Mouse (Mus musculus) frontal cortex, postnatal 36 days (tissue): ENCODE results near the gene Iqcf1.

Experiments used
- DNase-seq, 2 experiments: peaks; one replicate each; pipeline ENCODE4 v3.0.0; 2022; ENCODE audit warnings: low spot score in 2 of 2

Iqcf1 gene

DNA sequence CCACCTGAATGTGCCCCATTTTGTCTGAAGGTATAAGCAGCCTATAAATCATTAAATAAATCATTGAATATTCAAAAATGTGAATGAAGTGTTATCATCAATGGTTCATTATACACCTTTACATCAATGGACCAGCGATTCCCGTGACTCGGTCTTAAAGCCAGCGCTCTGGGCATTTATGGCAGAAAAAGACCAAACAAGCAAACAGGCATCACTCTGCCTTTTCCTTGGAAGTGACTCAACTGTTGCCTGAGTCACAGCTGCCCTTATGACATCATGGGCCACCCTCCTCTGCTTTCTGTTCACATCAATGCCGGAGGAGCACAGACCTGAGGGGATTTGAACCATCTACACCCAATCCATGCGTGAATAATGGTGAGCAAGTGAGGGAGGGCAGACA, at the start of gene Iqcf1:
Gene Iqcf1 (plus strand): TSS at position 301 of the 400 bp plus-strand sequence.
- DNase-seq, result no peak

DNA sequence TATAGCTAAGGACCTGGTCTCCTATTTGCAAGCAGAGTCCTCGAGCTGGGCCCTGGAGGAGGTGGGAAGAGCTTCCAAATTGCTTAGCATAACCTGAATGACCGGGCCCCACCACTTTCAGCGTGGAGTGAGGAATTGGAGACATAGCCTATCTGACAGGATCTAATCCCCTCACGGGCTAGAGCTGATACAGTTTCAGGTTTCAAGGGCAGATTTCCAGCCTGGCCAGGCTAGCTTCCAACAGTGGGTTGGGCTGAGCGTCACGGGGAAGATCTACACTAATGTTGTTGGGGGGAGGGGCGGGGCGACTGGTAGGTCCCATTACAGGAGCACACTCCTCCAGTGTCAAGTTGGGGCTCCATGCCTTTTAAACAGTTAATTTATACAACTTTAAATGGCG, 49.1 kb upstream of the Iqcf1 start:
- DNase-seq, result no peak

DNA sequence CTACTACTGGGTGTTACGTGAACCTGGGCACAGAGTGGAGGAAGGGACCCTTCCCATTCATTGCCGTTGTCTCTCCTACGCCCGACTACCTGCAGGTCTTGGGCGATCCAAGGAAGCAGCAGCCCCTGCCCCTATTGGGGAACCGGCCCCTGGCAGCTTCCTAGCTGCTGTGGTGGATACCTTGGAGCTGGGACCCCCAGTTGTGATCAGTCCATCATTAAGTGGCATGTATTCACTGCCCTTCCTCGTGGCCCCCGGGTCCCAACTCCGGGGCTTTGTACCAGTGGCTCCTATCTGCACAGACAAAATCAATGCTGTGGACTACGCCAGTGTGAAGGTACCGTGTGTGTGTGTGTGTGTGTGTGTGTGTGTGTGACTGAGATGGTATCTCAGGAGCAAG, 48.5 kb upstream of the Iqcf1 start:
- DNase-seq, result no peak

DNA sequence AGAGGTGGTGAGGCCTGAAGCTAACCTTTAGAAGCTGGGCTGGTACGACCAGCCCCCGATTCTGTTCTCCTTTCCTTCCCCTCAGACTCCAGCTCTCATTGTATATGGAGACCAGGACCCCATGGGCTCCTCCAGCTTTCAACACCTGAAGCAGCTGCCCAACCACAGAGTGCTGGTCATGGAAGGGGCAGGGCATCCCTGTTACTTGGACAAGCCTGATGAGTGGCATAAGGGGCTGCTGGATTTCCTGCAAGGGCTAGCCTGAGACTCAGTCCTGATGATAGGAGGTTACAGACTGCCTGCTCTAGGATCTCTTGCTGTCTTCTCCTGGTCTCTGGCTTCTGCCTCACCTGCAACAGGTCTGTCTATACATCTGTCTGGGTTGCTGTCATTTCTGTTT, 47.9 kb upstream of the Iqcf1 start:
- no peak for DNase-seq

DNA sequence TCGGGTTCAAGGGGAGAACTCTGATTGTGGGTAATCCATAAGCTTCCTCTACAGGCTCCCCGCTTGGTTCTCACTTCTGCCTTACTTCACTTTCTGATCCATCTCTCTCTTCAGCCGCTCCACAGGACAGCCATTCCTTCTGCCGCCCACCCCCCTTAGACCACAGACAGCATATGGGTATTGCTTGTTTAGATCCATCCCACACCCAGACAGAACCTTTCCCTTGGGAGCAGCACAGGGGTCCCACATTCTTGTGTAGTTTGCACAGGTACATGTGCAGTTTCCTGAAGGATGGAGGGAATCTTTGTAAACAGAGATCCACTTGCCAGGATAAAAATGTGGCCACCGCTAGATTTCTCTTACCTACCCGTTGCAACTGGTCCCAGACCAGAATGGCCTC, 47.4 kb upstream of the Iqcf1 start:
- DNase-seq, result no peak

DNA sequence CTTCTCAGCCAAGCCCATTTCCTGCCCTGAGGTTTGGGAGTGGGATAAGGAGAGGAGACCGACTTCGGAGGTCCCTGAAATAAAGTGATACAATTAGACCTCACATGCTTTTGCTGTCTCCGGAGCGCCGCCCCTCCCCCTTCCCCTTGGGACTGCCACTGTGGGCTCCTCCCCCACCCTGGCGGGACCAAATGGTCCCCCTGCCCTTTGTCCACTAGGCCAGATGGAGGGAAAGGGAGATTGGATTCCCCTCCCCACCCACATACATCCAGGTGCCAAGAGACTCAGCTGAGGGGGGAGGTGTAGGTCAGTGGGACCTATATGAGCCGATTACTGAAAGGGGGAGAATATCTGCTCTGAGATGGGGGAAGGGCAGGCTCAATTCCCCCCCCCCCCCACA, 46.9 kb upstream of the Iqcf1 start:
- DNase-seq, result no peak

DNA sequence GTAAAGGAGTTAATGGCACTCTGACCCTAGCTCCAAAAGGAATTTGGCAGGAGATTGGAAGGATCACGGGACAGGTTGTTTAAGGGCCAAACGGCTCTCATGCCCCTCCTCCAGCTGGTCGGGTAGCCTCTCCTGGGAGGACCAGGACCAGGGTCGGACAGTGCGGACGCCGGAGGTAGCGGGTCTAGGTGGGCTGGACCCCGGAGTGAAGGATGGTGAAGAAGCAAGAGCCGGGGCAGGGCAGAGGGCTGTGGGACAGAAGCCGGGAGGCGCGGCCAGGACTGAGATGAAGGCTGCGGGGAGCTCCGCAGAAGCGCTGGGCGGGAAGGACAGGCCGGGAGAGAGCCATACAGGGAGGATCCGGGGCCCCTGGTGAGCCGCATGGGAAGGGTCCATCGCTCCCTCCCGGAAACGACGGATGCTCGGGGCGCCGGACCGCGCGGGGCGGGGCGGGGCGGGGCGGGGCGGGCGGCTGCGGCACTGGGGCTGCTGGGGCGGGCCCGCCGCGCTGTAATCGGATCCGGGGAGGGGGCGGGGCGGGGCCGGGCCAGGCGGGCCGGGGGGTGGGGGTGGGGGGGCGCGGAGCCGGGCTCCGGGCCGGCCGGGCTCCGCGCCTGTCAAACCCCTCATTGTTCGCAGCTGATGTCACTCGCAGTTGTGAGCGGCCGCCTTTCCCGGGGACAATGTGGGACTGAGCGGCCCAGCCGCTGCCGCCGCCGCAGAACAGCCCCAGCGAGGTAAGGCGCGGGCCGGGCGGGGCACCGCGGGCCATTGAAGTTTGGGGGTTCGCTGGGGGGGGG, 46.3 kb upstream of the Iqcf1 start, which contains the start of gene Pcbp4:
Gene Pcbp4 (plus strand): TSS at position 21 of the 800 bp plus-strand sequence.
- DNase-seq, result peak in 1 of 2 experiments; percentile 38

DNA sequence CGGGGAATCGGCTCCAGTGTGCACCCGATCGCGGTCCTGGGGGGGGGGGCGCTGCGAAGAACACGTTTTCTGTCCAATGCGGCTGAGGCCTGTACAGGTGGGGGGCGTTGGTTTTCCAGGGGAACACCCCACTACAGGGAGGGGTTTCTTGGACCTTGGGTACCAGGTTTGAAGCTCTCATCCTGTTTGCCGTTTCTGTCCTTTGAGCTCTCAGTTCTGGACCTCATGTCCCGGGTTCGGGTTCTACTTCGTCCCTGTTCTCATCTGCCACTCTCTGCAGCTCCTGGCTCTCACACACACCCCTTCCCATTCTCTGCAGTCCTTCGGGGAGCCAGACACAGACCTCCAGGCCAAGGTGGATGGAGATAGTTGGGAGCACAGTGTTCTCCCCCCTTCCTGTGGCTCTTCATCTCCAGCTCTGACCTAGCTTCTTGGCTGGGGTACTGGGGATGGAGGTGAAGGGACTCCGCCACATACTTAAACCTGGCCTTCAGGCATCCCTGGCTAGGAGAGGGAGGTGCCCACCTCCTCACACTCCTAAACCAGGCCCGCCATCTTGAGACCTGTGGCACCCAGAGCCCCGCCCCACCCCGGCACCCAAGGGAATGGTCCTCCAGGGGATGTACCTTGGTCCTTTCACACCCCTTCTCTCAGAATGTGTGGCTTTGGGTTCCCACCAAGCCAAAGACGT, 45.6 kb upstream of the Iqcf1 start:
- DNase-seq, result peak in 1 of 2 experiments; percentile 31

DNA sequence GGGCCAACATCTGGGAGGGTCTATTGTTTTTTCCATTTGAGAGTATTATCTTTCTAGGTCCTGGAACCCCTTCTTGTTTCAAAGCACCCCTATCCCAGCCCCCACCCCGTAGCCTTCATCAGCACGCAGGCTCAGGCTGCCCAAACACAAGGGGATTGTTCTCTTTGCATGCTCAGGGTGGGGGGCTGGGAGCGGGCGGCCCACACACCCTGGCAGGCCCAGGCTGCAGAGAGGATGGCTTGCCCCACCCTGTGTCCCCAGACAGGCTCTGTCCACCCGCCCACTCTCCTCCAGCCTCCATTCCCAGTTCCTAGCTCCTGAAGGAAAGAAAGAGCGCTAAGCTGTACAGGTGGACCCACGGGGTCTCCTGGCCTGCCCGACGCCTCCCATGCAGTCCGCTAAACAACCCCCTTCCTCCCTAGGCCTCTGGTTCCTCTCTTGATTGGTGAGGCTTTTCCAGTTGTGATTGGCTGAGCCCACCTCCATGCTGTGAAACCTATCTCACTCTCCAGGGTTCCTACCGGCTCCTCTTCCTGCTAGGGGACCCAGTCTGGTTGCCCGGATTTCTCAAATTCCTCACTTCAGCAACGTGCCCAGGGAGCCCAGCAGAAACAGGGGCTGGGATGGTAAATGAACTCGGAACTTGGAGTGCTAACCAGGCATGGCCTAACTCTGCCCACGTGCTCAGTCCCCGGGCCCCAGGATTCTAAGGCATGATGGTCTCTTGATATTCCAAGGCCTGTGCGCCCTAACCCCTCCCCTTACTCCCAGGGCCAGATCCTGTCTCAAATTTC, 44.7 kb upstream of the Iqcf1 start:
- DNase-seq, result peak in 1 of 2 experiments; percentile 50

DNA sequence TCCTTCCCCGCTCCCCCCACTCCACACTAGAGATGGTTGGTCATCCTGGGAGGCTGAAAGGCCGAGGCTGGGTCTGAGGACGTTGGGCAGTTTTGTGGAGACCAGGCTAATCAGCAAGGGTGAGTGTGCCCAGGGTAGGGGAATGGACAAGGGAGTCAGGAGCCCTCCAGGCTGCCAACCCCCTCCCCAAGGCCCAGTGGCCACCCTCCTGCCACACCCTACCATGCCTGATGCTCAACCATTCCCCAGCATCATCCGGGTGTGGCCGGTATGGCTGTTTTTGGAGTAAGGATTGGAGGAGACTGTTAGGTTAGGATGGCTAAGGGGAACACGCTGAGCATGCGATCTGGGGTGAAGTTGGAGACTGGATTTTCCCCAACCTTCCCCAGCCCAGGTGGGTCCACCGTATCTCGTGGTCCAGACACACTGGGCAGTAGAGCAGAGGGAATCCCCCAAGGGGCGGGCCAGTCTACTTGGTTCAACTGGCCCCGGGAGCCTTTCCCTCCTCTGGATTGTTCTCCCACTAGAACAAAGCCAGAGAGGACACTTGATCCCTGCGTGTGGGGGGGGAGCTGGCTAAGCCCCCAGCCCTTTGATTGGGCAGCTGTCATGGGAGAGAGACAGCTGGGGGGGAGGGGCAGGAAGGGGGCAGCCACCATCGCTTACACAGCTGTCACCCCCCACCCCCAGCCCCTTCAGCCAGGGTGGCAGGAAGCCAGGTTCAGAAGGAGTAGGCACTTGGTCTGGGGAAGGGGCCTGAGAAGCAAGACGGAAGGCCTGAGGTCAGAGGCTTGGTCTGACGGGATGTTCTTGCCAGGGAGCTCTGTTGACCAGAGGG, 43.2 kb upstream of the Iqcf1 start:
- no peak for DNase-seq

DNA sequence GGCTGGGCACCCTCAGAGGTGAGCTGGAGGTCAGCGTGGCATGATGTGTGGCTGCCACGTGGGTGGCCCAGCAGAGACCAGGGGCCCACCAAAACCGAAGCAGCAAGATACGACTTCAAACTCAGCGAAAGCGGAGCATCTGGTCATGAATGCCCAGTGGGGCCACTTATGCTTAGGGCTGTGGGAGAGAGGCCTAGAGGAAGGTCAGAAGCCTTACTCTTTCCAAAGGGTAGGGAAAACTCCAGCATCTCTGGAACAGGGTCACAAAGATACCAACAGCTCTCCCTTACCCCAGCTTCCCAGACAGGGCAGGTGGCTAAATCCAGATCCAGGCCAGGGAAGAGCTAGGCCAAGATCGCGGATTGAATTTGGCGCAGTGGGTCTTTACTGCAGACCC, 42.6 kb upstream of the Iqcf1 start:
- DNase-seq, result no peak

DNA sequence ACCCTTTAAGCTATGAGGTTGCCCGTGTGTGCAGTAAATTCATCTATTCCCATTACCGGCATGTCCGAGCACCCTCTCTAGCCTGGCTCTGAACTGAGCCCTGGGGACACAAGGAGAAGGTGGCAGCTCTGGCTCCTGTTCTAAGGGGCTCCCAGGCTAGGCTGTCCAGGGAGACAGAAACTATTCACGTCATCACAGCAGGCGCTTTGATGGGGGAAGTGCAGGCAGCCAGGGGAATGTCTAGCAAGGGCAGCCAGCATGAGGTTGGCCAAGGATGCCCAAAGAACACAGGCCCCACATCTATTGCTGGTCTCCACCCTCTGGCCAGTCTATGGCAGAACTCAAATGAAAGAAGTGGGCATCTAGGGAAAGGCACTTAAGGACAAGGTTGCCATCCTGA, 41.8 kb upstream of the Iqcf1 start:
- no peak for DNase-seq

DNA sequence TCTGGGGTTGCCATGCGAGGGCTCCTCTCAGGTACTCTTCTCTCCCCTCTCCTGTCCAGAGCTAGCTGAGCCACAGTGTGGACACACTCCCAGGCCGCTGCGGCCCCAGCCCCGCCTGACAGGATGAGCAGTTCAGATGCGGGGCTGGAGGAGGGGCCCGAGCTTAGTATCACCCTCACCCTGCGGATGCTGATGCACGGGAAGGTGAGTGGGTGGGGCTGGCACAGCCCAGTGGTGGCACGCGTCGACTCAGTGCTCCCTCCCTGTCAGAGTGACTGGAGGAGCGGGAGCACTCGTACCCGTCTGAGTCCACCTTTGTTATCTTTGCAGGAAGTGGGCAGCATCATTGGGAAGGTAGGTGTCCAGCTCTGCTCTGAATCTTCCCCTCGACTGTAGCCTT, 39.8 kb upstream of the Iqcf1 start:
- no peak for DNase-seq

DNA sequence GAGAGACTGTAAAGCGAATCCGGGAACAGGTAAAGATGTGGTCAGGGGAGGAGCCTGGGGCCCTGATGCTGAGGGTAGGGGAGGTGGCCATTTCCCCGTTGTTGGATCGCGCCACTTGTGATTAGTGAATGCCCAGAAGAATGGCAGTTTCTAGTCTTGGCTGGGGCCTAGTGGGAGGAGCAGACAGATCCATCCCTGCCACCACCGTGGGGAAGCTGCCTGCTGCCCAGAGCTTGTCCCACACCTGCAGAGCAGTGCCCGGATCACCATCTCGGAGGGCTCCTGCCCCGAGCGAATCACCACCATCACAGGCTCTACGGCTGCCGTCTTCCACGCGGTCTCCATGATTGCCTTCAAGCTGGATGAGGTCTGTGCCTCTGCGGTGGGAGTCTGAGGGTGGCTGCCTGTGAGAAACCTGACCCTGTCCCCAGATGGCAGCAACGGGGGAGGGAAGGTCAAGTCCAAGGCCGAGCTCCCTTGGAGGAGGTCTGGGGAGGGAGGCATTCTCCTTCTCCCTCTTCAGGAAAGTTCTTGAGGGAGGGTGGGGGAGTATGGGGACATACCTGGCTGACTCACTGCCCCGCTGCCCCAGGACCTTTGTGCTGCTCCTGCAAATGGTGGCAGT, 39.3 kb upstream of the Iqcf1 start:
- DNase-seq, result no peak

DNA sequence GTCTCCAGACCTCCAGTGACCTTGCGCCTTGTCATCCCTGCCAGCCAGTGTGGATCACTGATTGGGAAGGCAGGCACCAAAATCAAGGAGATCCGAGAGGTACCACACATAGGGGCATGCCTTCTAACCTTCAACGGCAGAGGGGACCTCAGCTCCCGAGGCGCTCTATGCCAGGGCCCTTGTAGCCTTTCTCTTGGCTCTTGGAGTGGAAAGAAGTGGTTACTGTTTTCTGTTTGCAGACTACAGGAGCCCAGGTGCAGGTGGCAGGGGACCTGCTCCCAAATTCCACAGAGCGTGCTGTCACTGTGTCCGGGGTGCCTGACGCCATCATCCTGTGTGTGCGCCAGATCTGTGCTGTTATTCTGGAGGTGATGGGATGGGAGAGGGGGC, 38.7 kb upstream of the Iqcf1 start:
- no peak for DNase-seq

DNA sequence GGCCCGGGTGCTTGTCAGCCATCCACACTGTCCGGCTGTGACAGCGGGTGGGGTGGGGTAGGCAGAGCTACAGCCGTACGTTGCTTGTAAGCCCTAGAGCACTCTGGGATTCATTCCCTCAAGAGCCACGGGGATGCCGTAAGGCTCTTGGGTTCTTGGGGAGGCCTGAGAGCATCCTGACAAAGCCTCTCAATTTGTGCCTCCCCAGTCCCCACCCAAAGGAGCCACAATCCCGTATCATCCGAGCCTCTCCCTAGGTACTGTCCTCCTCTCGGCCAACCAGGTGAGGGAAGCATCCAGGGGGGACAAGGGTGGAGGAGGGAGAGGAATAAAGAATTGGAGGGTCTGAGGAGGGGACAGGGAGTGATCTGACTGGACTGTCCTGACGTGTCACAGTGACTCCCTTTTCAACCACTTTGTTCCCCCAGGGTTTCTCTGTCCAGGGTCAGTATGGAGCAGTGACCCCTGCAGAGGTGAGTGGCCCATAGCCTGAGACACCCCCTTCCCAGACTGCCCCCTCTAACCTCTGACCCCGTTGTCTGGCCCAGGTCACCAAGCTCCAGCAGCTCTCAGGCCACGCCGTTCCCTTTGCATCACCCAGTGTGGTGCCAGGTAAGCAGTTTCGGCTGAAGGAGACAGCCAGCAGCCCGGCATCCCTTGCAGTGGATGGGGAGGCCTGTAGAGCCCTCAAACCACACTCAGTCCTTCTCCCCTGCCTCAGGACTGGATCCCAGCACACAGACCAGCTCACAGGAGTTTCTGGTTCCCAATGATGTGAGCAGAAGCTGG, 37.9 kb upstream of the Iqcf1 start:
- DNase-seq, result no peak

DNA sequence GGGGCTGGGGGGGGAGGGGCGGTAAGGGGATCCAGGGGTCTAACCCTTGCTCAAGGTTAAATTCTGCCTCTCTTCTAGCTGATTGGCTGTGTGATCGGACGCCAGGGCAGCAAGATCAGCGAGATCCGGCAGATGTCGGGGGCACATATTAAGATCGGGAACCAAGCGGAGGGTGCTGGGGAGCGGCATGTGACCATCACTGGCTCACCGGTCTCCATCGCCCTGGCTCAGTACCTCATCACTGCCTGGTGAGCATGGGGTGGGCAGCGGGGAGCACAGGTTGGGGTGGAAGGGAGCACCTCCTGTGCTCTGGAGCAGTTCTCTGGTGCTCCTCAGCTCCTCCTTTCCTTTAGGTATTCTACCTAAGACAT, 37.4 kb upstream of the Iqcf1 start:
- DNase-seq, result no peak

DNA sequence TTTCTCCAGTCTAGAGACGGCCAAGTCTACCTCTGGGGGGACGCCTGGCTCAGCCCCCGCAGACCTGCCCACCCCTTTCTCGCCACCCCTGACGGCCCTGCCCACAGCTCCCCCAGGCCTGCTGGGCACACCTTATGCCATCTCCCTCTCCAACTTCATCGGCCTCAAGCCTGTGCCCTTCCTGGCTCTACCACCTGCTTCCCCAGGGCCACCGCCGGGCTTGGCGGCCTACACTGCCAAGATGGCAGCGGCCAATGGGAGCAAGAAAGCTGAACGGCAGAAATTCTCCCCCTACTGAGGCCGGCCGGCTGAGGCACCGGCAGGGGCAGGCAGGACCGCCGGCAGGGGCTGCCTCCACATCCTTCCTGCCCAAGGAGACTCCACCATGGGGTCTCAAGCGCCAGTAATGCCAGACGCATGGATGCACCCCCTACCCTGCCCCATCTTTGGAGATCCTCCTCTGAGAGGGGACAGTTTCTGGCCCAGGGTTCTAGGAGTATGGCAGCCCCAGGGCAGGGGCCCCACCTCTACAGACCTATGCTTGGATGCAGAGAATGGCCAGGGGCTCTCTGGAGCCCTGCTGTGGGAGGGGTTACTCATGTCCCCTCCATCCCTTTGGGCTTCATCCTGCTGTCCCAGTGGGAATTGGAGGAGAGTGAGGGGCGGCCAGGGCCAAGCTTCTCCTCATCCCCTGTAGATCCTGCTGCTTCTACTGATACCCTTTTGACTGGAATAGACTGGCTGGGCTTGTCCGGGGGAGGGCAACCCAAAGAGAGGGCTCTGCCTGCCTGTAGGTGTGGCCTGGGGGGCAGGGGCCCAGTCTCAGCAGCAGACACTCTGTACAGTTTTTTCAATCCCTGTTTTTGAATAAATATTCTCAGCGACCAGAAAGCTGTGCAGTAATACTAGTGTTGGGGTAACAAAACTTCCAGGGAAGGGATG, 36.4 kb upstream of the Iqcf1 start:
- DNase-seq, result no peak
